8 mouse cellular contexts compared by ENCODE assay signal in the genomic region with DNA sequence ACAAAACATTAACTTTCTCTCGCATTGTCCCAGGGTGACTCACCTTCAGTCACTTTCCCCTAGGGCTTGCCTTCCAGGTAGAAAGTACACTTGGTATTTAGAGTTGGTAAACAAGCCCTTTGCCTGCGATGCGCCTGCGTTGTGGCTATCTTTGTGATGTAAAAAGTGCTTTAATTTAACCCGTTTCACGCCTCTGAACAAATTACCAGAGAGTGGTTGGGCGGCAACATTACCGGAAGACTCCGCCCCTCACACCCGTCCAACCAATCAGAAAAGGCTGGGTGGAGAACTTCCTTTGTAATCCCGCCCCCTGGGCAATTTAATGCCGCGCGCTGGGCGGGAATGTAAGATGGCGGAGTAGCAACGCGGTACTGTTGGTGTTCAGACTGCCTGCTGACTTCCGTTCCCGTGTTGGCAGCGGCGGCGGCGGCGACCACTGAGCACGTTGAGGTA. TPM values are rescaled to one million over a fixed set of nuclear protein-coding genes. Genes with fewer than 3 reads are reported as not detected.
DNase-seq lines count a peak whose midpoint lies in the region; ATAC-seq lines count a peak whose summit lies in the region.

A gene (plus strand): TSS at position 335 of the 453 bp plus-strand sequence.

- H3K4me3 ChIP-seq in hindbrain, embryonic 13.5 days = peak within 1 kb of the TSS; percentile 57

- peak within 1 kb of the TSS; percentile 54 for H3K4me2 ChIP-seq in hindbrain, embryonic 13.5 days

- no peaks in the 10 kb centered on the region for H3K9me3 ChIP-seq in hindbrain, embryonic 13.5 days

- ATAC-seq in hindbrain, embryonic 13.5 days (ENCODE audit: low FRiP score) = peak; percentile 96

- H3K27ac ChIP-seq in hindbrain, embryonic 13.5 days = peak within 1 kb of the TSS; percentile 60

- DNase-seq in NIH3T3 (ENCODE audit: low read depth) = peak; percentile 92
- peak; percentile 93 to 94 for DNase-seq in cerebellum, postnatal 10 days
- DNase-seq in frontal cortex, postnatal 14 days (ENCODE audit: low spot score in 2 of 2) = peak; percentile 78 to 79
- DNase-seq in layer of hippocampus, postnatal 25 days (ENCODE audit: extremely low spot score in 1 of 2, low spot score in 1 of 2) = peak; percentile 54 to 73
- peak; percentile 85 for DNase-seq in lung, postnatal 25 days (ENCODE audit: low spot score)
- peak; percentile 89 for DNase-seq in retina, embryonic 14.5 days (ENCODE audit: low spot score)
- DNase-seq in thymus, postnatal 4 days = peak; percentile 91

- H3K4me1 ChIP-seq in hindbrain, embryonic 13.5 days (replicated peaks) = peaks cover 3% of the 10 kb centered on the region; the same call in 1 of the 2 replicates

- peak within 1 kb of the TSS; percentile 68 for H3K9ac ChIP-seq in hindbrain, embryonic 13.5 days

- H3K27me3 ChIP-seq in hindbrain, embryonic 13.5 days = peaks cover 11% of the 10 kb centered on the region; the same call in 1 of the 2 replicates

- WGBS in hindbrain, embryonic 13.5 days = 20% methylated on average over 26 of the region's 26 CpGs

- H3K36me3 ChIP-seq in hindbrain, embryonic 13.5 days = no peaks in the 10 kb centered on the region

RNA-seq across cellular contexts. Expression of the gene that starts here (rescaled TPM):
- 65.6 and 67.5 TPM in 2 replicates for polyA plus RNA-seq in hindbrain, embryonic 13.5 days (2015; fragmentation: Nextera tagmentation; extraction: Ambion mirVana)
- total RNA-seq in layer of hippocampus, postnatal 25 days (2021) = 10 to 100 TPM; 69.6 to 71.1 TPM

Comparison
In these comparisons a context has a peak if more than half of its experiments do, and no peak if none do; other contexts are left out.
1. Peak in every context shown above with its lines: DNase-seq, ATAC-seq, H3K4me3 ChIP-seq and H3K27ac ChIP-seq.